Mouse (Mus musculus) small intestine, adult 2 months (tissue): ENCODE results near the gene Ttc21a.

Experiments used
- CTCF ChIP-seq: fragments of 200-500 bp; IDR thresholded peaks from 2 replicates; pipeline ENCODE4 v1.5.1; 2012; ENCODE audit warnings: low read depth, mild to moderate bottlenecking, control low read depth, inconsistent platforms, low read length, moderate library complexity, mixed read lengths; ENCODE audit not compliant: insufficient replicate concordance, insufficient read length; ENCODE audit errors: extremely low read depth
- POLR2A ChIP-seq: fragments of 200-500 bp; IDR thresholded peaks from 2 replicates; pipeline ENCODE4 v1.6.1; 2012; ENCODE audit warnings: low read depth, mild to moderate bottlenecking, control low read depth, inconsistent platforms, low read length, moderate library complexity

- no peak for TF ChIP-seq CTCF
- no peak for TF ChIP-seq POLR2A
Observed at GRCm38 (mm10) chr9:119890692-119891091, 46.7 kb upstream of the Ttc21a start.
